Mouse (Mus musculus) layer of hippocampus, postnatal 14 days (tissue): ENCODE results near the gene H2afj. TPM values are rescaled to one million over a fixed set of nuclear protein-coding genes. Genes with fewer than 3 reads are reported as not detected.
"Not testable (repeated sequence)": the region's sequence is repeated elsewhere in the genome, so short reads cannot be mapped to it uniquely, and the experiment has no call there.

Experiments
- DNase-seq, 2 experiments: peaks; one replicate each; pipeline ENCODE4 v3.0.0; 2021 to 2022; ENCODE audit warnings: low spot score in 2 of 2, mixed read lengths in 1 of 2
- long read RNA-seq, 2 experiments: library from polyadenylated mRNA; stranded (forward); transcript quantifications; one replicate each; pipeline ENCODE4 v2.0.0; 2021
- total RNA-seq, 2 experiments: library from RNA; stranded (reverse); gene quantifications; 2 replicates each; pipeline ENCODE4 v1.2.3; 2021

H2afj gene
- total RNA-seq = 10 to 100 TPM; 72.0 to 72.6 TPM
- long read RNA-seq, experiment 1, transcript H2afj-201 (1 exons, 1,831 nt) = major isoform, 57 of 57 reads
- long read RNA-seq, experiment 1, partial matches to known transcripts = 0 of 57 reads
- long read RNA-seq, experiment 1, other reads (novel, unspliced or antisense) = 0 of 57 reads
- long read RNA-seq, experiment 2, transcript H2afj-201 (1 exons, 1,831 nt) = major isoform, 154 of 154 reads
- long read RNA-seq, experiment 2, partial matches to known transcripts = 0 of 154 reads
- long read RNA-seq, experiment 2, other reads (novel, unspliced or antisense) = 0 of 154 reads

DNA sequence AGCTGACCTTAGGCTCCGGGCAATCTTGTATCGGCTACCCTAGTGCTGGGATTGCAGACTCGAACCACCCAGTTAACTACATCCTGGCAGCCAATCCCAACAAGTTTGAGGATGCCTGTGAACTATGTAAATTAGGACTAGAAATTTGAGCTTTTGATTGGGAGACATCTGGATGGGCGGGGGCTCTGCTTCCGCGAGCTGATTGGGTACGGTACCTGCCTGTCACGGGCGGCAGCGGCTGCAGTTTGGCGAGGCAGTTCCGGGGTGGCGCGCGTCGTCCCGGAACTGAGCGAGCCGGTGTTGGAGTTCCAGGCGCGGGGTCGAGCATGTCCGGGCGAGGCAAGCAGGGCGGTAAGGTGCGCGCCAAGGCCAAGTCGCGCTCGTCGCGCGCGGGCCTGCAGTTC, at the start of gene H2afj:
H2afj (plus strand) TSS at position 231 of the 404 bp plus-strand sequence.
- peak; percentile 99 for DNase-seq

DNA sequence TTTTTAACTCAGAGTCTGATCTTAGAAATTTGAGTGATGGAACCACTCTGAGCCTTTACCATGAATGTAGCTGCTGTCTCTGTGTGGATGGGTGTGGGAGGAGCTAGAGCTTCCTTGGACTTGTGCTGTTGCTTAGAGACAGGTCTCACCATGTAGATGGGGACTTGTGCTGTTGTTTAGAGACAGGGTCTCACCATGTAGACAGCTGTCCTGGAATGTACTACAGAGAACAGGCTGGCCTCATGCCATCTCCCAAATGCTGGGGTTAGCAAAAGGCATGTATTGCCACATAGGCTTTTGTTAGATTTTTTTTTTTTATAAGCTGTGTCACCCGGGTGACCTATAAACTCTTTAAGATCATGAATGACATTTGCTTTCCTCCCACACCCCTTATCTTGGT, 44.1 kb upstream of the H2afj start:
- DNase-seq = no peak

DNA sequence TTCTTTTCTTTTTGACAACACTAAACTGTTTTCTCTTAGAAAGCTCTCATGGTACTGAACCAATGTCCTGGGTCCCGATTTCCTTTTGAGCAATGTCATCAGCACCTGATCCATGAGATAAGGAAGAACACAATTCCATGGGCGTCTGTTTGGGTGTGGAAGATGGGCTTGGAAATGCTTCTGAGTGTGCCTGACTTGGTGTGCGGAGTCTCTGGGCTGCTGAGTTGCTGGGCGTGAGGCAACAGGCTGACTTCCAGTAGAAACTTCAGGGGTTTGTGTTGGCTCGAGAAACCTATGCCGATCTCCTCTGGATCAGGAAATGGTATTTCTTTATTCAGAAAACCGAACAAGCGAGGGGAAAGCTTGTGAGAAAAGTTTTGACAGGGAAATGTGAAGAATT, 38.9 kb upstream of the H2afj start:
- DNase-seq = no peak

DNA sequence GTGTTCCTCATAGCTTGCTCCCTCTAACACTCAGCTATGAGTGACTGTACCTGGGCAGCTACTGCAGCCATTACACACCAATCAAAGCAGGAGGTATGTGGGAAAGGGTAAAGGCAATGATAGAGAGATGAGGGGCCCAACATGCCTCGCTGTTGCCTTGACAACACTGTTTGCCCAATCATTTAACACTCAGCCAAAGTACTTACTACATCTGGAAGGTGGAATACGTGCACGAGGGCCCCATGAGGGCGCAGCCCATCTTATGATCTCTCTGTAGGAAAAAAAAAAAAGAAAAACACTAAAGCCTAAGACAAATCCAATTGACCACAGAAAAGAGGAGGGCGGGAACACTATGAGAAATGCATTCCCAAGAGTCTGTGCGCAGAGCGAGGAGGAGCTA, 38.2 kb upstream of the H2afj start:
- DNase-seq = no peak

DNA sequence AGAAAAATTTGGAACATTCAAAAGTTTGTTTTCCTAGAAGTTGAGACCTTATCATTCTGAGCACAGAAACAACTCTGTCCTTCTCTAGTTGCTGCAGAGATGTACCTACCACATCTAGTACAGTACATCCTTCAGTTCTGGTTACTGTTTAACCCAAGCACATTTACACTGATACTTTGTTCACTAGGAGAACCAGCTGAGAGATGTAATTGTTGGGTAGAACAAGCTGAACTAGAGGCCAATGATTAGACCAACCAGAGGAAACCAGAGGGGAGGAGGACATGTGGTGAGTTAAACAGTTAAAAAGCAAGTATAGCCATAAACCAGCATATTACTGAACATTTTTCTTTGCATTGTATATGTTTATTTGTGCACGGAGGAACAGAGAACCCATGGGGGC, 31.7 kb upstream of the H2afj start:
- DNase-seq = no peak

DNA sequence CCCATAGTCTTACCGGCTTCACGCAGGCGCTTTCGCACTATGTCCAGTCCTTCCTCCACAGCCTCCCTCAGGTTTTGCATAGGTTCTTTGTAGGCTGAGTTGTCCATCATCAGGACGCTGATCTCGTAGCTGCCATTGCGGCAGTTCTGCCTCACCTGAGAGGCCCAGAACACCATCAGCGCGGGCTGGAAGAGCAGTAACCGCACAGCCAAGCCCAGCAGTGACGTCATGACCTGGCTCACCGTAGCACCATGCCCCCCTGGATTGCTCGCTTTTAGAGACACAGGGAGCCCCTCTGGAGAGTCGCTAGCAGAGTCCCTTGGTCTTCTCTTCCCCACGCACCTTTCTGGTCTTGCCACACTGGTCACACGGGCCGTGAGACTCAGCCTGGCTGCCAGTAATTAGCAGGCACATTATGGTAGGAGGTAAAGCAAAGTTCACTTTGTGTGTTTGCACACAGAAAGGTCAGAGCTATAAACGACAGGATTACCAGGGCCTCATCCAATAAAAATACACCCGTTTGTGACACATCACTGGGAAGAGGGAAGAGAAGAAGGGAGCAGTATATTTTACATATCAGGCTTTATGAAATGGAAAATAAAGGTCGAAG, 26.6 kb upstream of the H2afj start, which contains the start of gene Gucy2c:
Gucy2c (minus strand) TSS at position 389 of the 610 bp plus-strand sequence.
- no peak for DNase-seq

DNA sequence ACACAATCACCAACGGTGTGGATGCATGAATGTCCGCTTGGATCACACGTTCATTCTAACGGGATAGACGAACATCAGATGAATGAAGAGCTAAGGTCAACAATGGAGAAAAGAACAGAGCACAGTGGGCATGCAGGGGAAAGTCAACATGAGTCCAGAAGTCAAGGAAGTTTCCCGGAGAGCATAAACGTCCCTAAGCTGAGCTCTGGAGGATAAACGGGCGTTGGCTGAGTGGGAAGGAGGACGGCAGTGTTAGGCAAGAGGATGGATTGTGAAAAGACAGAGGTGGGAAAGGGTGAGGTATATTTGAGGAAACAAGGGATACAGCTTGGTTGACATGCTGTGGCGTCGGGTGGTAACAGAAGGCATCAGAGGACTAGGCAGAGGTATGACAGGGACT, 25.9 kb upstream of the H2afj start:
- no peak for DNase-seq

DNA sequence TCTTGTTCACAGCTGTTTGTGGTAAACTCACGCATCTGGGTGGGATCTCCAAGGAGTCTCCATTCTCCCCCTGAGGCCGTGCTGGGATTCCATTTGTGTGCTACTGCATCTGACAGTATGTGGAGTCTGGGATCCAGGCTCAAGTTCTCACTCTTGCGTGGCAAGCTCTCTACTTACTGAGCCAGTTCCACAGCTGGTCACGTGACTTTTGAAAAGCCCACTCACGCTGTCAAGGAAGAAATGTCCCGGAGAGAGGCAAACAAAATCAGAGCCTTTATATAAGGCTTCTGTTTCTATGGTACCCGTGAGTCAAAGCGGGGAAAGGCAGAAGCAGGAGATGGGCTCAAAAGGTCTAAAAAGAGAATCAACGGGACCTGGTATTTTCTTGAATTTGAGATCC, 25.3 kb upstream of the H2afj start:
- DNase-seq = no peak

DNA sequence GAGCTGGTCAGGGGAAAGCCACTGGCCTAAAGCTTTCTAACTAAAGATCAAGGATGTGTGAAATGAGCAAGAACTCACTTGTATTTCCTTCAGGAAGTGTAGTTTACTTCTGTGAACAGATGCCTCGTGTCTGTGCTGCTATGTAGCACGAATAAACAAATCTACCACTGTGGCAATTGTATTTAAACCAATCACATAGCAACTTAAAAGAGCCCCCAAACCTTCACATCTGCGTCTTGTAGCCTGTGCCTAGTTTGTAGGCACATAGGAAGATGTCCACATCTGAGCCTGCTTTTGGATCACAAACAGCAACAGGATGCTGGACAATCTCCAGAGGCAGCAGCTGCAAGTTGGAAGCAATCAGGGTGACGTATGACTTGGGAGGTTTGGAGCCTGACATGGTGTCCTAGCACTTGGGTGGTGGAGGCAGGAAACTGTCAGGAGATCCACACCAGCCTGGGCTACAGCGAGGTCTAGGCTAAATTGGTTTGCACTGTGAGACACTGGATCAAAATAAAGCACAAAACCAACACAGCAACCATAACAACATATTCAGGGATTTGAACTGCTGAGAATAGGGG, 18.6 kb upstream of the H2afj start:
- no peak for DNase-seq

DNA sequence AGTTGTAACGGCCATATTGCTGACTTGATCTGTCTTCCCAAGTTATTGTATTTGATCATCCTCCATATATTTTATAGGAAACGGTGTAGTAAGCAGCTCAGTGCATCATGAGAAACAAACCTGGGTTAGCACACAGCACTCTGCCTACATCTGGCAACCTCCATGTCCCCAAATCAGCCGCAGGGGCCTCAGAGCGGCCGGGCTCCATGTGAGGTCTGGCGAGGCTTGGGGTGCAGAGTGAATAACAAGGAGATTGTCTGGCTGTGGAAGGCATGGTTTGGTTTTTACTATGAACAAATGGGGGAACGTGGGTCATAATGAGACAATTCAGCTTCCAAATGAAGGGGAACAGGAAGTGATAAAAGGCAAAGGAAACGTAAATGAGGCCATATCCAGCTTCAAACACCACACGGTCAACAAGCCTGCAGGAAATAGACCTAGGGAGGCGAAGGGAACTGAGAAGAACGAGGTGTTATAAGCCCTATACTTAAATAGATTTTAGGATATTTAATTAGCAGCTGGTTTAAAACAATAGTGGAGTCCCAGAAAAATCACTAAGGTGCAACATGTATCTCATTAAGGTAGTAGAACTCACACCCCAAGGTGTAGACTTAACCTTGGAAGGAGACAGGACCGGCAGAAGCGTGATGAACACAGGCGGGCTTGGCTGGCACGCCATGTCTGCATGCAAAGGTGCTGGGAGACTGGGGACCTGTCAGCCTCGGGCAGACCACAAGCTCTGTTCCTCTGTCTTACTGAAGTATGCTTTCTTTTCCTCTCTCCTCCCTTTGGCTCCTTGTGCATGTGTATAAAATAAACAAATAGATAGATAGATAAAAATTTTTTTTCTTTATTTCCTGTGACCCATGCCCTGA, 14.9 kb upstream of the H2afj start:
- DNase-seq = no peak

DNA sequence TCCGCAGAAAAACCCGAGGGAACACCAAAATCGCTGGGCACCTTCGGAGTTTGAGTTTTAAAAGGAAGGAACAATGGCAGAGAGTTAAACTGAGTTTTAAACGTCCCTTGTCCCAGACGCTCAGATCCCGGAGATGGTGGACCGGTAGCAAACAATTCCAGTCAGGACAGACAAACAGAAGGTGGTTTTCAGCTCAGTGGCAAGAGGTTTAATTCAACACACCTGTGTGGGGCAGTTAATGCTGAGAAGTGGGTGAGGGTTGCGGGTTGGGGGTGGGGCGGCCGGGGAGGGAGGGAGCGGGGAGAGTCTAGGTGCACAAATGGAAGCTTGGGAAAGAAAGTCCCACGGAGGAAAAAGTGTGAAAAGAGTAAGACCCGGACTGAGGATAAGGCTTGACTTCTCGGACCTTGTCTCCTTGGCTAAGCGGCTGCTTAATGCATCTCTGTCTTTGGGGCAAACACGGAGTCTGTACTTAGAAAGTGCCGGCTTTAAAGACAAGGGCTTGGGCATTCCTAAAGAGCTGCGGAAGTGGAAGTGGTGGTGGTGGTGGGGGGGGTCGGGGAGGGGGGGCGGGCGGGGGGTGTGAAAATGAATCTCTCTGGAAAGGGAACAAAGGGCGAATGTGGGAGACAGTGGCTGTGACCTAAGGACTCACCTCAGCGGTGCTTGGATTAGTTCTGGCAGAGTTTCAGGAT, 14.1 kb upstream of the H2afj start:
- DNase-seq = no peak

DNA sequence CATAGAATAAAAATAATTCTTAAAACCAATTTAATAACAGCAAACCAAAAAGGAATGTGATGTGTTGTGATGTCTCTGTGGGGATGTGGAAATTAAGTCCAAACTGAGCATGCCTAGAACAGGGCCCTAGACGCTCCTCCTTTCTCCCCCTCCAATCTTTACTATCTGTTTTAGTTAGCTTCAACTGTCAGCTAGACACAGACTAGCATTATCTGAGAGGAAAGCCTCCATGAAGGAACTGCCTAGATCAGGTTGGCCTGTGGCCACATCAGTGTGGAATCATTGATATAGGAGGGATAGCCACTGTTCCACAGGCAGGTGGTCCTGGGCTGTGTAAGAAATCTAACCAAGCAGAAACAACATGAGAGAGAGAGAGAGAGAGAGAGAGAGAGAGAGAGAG, 12.9 kb upstream of the H2afj start:
- DNase-seq = no peak

DNA sequence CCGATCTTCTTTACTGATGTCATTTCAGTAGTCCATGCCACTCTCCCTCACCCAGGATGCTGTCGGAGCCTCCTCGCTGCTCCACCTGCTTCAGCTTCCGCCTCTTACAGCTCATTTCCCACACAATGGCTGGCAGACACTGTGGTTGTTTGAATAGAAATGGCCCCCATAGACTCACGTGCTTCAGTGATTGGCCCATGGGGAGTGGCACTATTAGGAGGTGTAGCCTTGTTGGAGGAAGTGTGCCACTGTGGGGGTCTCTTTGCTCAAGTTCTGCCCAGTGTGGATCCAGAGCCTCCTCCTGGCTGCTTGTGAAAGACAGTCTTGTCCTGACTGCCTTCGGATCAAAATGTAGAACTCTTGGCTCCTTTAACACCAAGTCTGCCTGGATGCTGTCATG, 12.2 kb upstream of the H2afj start:
- no peak for DNase-seq

DNA sequence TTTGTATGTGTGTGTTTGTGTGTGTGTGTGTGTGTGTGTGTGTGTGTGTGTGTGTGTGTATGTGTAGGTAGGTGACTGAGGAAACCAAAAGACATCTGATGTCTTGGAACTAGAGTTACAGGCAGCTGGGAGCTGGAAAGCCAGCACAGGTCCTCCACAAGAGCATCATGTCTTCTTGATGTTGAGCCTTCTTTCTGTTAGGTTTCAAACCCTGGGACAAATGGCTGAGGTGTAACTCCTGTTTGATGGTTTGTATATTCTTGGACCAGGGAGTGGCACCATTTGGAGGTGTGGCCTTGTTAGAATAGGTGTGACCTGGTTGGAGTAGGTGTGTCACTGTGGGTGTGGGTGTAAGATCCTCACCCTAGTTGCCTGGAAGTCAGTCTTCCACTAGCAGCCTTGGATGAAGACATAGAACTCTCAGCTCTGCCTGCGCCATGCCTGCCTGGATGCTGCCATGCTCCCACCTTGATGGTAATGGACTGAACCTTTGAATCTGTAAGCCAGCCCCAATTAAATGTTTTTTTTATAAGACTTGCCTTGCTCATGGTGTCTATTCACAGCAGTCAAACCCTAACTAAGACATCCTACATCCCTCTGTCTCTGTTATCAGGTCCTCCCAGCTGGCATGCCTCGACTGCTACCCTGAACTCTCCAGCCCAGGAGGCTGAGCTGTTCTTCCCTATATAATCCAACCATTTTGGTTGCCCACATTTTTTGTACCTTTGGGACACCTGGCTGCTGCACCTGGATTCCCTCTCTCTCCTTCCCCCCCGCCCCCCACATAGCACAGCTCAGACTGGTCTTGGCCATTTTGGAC, 10.0 kb upstream of the H2afj start:
- DNase-seq = not testable (repeated sequence)

DNA sequence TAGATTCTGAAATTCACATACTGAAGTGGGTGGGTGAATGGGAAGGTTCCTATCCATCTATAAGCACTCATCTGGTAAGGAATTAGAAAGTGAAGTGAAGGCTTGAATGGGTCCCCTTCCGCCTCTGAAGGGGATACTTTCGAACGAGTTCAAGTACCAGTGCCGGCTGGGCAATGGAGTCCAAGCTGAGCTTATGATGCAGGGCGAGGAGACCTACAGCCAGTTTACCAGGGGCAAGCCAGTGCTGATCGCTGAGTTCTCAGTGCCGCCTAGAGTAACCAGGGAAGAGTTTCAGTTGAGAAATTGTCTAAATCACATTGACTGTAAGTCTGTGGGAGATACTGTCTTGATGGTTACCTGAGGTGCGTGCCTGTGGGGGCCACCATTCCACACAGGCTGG, 7.3 kb upstream of the H2afj start:
- DNase-seq = no peak

DNA sequence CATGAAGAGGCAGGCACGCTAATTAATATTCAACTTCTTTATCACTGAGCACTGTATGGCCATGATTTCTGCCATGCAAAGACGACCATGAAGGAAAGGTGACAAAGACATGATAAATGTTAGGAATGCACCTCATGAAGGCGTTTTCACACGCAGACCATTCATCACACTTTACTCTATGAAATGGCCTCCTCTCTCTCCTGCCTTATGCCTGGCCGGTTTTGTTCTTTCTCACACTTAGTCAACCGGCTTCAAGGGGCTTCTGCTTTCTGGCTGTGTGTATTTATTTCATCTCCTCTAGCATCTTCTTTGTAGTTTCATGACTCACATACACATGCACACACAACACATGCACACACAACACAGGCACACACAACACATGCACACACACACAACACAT, 6.8 kb upstream of the H2afj start:
- no peak for DNase-seq

DNA sequence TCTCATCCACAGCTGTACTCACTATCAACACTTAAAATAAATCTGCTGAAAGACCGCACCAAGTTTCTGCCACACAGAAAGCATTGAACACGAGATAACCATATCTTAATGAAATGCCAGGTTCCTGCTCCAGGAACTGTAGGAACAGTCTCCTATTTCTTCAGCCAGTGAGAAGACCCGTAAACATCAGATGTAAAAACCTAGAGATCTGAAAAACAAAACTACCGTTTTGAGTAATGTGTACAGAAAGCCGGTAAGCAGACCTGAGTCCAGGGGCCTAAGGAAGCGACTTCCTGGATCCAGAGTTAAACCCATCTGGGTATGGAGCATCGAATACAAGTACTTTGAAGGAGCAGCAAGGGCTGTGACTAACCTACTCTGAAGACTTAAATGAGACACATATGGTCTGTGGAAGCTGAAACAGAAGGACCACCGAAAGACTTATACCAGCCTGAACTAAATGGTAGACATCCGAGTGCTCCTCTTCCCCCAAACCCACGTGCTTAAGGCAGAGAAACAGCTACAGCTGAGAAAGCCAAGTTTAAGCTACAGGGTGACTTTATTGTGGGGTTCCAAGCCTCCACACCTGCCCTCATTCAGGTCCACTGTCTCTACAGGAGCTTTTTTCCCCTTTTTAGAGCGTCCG, 4.8 kb upstream of the H2afj start:
- DNase-seq = no peak

DNA sequence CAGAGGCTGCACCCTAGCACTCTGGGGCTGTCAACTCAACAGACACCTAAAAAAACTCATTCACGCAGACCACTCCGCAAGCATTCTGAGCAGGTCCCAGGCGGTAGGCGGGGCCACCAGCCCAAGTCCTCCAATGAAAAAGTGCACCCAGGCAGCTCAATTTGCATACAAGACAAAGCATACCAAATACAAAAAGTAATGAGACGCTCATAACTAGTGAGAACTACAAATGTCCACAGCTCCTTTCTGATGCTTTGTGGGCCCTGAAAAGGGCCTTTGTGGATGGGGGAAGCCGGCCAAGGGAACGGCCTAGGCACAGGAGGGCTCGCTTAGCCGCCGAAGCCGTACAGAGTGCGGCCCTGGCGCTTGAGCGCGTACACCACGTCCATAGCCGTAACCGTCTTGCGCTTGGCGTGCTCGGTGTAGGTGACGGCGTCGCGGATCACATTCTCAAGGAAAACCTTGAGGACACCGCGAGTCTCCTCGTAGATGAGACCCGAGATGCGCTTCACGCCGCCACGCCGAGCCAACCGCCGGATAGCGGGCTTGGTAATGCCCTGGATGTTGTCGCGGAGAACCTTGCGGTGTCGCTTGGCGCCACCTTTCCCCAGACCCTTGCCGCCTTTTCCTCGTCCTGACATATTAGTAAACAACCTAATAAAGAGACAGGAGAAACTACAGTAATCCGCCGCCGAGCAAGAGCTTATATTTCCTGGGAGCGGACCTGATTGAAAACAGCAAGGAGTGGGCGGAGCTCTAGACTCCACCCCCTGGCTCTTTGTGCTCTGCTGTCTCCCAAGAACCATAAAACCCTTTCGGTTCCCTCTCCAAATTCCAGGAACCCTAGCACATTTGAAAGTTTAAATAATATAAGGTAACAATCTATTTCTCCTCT, 4.1 kb upstream of the H2afj start, which contains the start of gene Hist4h4:
Hist4h4 (minus strand) TSS at position 677 of the 895 bp plus-strand sequence.
- peak; percentile 98 for DNase-seq
